Mouse (Mus musculus): ENCODE measurements around the gene Nxpe4. TPM values are rescaled to one million over a fixed set of nuclear protein-coding genes. Genes with fewer than 3 reads are reported as not detected.

Gene Nxpe4
- polyA plus RNA-seq, 1 experiment from 2014 or later = 8.3 TPM

DNA sequence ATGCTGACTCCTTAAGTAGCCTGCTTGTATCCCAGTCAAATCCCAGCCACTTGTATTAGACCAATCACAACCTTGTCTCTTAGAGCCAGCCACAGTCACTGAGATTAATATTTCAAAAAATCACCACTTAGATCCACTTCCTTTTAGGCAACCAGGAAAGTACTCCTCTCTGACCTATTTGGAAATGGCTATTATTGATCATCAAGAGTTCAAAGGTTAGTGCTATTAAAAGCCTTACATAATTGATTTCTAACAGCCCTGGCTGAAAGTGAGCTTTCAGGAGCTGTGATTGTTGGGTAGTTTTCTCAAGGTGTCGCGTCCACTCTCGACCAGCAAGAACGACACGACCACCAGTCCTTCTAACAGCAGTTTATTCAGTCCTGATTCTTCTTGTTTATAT lies 149.4 kb downstream of the Nxpe4 start:
- Histone ChIP-seq H3K9me3 (ENCODE audit: control insufficient read depth, low read depth, low read length) (no peaks in the 10 kb centered on the region), H3K4me2 (replicated peaks; ENCODE audit: low read depth, low read length) (no peak overlapping the region), H3K27me3 (ENCODE audit: control insufficient read depth, insufficient read depth, low read length) (no peaks in the 10 kb centered on the region), H3K27ac (ENCODE audit: low read length) (no peak overlapping the region), H3K9ac (replicated peaks; ENCODE audit: low read depth, low read length) (no peak overlapping the region), H3K4me3 (ENCODE audit: low read depth, low read length) (no peak overlapping the region), H3K36me3 (ENCODE audit: control insufficient read depth, insufficient read depth, low read length) (no peaks in the 10 kb centered on the region), H3K4me1 (ENCODE audit: control insufficient read depth, insufficient read depth, low read length) (no peaks in the 10 kb centered on the region)
- WGBS = 52% methylated on average over 5 of the region's 5 CpGs
- ATAC-seq (ENCODE audit: insufficient number of reproducible peaks, insufficient read depth, low FRiP score, low read depth) = no peak

DNA sequence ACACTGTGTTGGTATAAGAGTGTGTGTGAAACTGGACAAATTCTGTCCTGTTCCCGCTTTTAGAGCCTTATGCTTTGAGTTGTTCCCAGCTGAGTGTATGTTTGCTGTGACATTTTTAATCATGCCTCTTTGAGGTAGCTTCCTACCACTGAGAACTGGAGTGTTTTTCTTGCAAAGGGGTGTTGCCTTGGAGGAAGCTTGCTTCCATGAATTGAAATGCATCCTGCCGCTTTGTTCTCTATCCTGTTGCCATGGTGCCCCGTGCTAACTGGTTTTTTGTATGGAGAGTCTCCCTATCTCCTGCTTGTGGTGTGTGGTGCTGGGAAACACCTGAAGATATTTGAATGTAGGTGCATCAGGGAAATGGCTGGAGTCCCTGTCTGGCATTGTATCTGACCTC lies 152.4 kb downstream of the Nxpe4 start:
- Histone ChIP-seq H3K36me3 (ENCODE audit: control insufficient read depth, insufficient read depth, low read length) (no peaks in the 10 kb centered on the region), H3K27me3 (ENCODE audit: control insufficient read depth, insufficient read depth, low read length) (no peaks in the 10 kb centered on the region), H3K4me2 (replicated peaks; ENCODE audit: low read depth, low read length) (no peak overlapping the region), H3K9me3 (ENCODE audit: control insufficient read depth, low read depth, low read length) (no peaks in the 10 kb centered on the region), H3K27ac (ENCODE audit: low read length) (no peak overlapping the region), H3K4me3 (ENCODE audit: low read depth, low read length) (no peak overlapping the region), H3K9ac (replicated peaks; ENCODE audit: low read depth, low read length) (no peak overlapping the region), H3K4me1 (ENCODE audit: control insufficient read depth, insufficient read depth, low read length) (no peaks in the 10 kb centered on the region)
- 53% methylated on average over 3 of the region's 3 CpGs for WGBS
- no peak for ATAC-seq (ENCODE audit: insufficient number of reproducible peaks, insufficient read depth, low FRiP score, low read depth)

GRCm38 (mm10) chr9:48315825-48316224 lies 154.0 kb downstream of the Nxpe4 start:
- H3K27me3 ChIP-seq (ENCODE audit: control insufficient read depth, insufficient read depth, low read length) = no peaks in the 10 kb centered on the region
- no peaks in the 10 kb centered on the region for H3K4me1 ChIP-seq (ENCODE audit: control insufficient read depth, insufficient read depth, low read length)
- no peak overlapping the region for H3K4me2 ChIP-seq (replicated peaks; ENCODE audit: low read depth, low read length)
- H3K9me3 ChIP-seq (ENCODE audit: control insufficient read depth, low read depth, low read length) = no peaks in the 10 kb centered on the region
- ATAC-seq (ENCODE audit: insufficient number of reproducible peaks, insufficient read depth, low FRiP score, low read depth) = no peak
- no peak overlapping the region for H3K9ac ChIP-seq (replicated peaks; ENCODE audit: low read depth, low read length)
- H3K4me3 ChIP-seq (ENCODE audit: low read depth, low read length) = no peak overlapping the region
- H3K27ac ChIP-seq (ENCODE audit: low read length) = no peak overlapping the region
- WGBS = 73% methylated on average over 1 of the region's 1 CpGs
- no peaks in the 10 kb centered on the region for H3K36me3 ChIP-seq (ENCODE audit: control insufficient read depth, insufficient read depth, low read length)

- Histone ChIP-seq H3K9ac (replicated peaks; ENCODE audit: low read depth, low read length) (no peak overlapping the region), H3K9me3 (ENCODE audit: control insufficient read depth, low read depth, low read length) (no peaks in the 10 kb centered on the region), H3K36me3 (ENCODE audit: control insufficient read depth, insufficient read depth, low read length) (no peaks in the 10 kb centered on the region), H3K27ac (ENCODE audit: low read length) (no peak overlapping the region), H3K4me2 (replicated peaks; ENCODE audit: low read depth, low read length) (no peak overlapping the region), H3K4me1 (ENCODE audit: control insufficient read depth, insufficient read depth, low read length) (no peaks in the 10 kb centered on the region), H3K4me3 (ENCODE audit: low read depth, low read length) (no peak overlapping the region), H3K27me3 (ENCODE audit: control insufficient read depth, insufficient read depth, low read length) (no peaks in the 10 kb centered on the region)
- ATAC-seq (ENCODE audit: insufficient number of reproducible peaks, insufficient read depth, low FRiP score, low read depth) = no peak
- 88% methylated on average over 9 of the region's 9 CpGs for WGBS
Measured at GRCm38 (mm10) chr9:48326338-48326737, 164.5 kb downstream of the Nxpe4 start.

GRCm38 (mm10) chr9:48329597-48329996 lies 167.8 kb downstream of the Nxpe4 start:
- no peak overlapping the region for H3K27ac ChIP-seq (ENCODE audit: low read length)
- H3K4me1 ChIP-seq (ENCODE audit: control insufficient read depth, insufficient read depth, low read length) = no peaks in the 10 kb centered on the region
- H3K9me3 ChIP-seq (ENCODE audit: control insufficient read depth, low read depth, low read length) = no peaks in the 10 kb centered on the region
- H3K4me3 ChIP-seq (ENCODE audit: low read depth, low read length) = no peak overlapping the region
- 81% methylated on average over 7 of the region's 7 CpGs for WGBS
- no peak for ATAC-seq (ENCODE audit: insufficient number of reproducible peaks, insufficient read depth, low FRiP score, low read depth)
- no peaks in the 10 kb centered on the region for H3K36me3 ChIP-seq (ENCODE audit: control insufficient read depth, insufficient read depth, low read length)
- H3K27me3 ChIP-seq (ENCODE audit: control insufficient read depth, insufficient read depth, low read length) = no peaks in the 10 kb centered on the region
- no peak overlapping the region for H3K9ac ChIP-seq (replicated peaks; ENCODE audit: low read depth, low read length)
- H3K4me2 ChIP-seq (replicated peaks; ENCODE audit: low read depth, low read length) = no peak overlapping the region

DNA sequence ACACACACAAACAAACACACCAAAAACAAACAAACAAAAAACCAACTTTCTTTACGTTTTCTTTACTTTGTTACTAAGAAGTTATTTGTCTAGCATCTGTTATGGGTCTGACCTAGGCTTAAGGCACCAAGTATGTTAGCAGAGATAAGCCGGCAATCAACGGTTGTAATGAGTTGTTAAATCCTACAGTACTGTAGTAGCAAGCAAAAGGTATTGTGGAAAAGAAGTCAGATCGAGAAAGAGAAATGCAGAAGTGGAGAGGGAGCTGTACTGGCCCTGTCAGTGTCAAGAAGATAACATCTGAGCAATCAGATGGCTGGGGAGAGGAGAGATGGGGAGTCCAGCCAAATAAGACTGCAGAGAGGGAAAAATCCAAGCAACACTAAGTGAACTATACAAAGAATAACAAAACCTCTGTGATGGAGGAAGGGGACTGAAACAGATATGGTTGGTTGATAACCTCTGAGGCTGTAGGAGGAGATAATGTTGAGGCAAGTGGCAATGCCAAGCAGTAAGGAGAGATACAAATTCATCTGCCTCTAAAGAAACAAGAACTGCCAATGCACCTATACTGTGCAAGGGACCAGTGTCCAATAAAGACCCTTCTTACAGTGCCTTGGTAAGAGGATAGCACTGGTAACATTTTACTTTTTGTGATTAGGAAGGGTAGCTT lies 177.1 kb downstream of the Nxpe4 start:
- WGBS = 59% methylated on average over 4 of the region's 4 CpGs
- Histone ChIP-seq H3K4me3 (ENCODE audit: low read depth, low read length) (no peak overlapping the region), H3K36me3 (ENCODE audit: control insufficient read depth, insufficient read depth, low read length) (no peaks in the 10 kb centered on the region)

DNA sequence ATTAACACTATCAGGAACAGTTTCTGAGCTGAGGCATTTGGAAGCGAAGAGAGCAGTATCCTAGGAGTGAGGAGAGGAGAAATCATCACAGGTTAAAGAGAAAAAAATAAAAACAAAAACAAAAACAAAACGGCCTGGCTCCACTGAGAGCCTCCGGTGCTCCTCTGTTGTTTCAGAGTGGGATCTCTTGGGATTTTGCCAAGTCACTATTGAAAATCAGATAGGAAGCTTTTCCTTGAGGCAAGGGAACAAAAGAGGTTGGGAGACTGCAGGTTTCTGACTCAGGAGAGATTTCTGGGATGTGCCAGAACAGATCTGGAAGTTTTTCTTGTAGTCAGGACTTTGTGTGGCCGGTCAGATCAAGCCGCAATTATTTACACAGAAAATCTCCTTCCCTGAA lies 177.7 kb downstream of the Nxpe4 start:
- Histone ChIP-seq H3K9me3 (ENCODE audit: control insufficient read depth, low read depth, low read length) (no peaks in the 10 kb centered on the region), H3K9ac (replicated peaks; ENCODE audit: low read depth, low read length) (no peak overlapping the region), H3K4me2 (replicated peaks; ENCODE audit: low read depth, low read length) (no peak overlapping the region), H3K27me3 (ENCODE audit: control insufficient read depth, insufficient read depth, low read length) (no peaks in the 10 kb centered on the region), H3K36me3 (ENCODE audit: control insufficient read depth, insufficient read depth, low read length) (no peaks in the 10 kb centered on the region), H3K27ac (ENCODE audit: low read length) (no peak overlapping the region), H3K4me1 (ENCODE audit: control insufficient read depth, insufficient read depth, low read length) (no peaks in the 10 kb centered on the region), H3K4me3 (ENCODE audit: low read depth, low read length) (no peak overlapping the region)
- 63% methylated on average over 5 of the region's 5 CpGs for WGBS
- ATAC-seq (ENCODE audit: insufficient number of reproducible peaks, insufficient read depth, low FRiP score, low read depth) = no peak

More for the DNA sequence above, 177.1 kb downstream of the Nxpe4 start:
- no peak overlapping the region for H3K27ac ChIP-seq (ENCODE audit: low read length)
- ATAC-seq (ENCODE audit: insufficient number of reproducible peaks, insufficient read depth, low FRiP score, low read depth) = no peak
- H3K27me3 ChIP-seq (ENCODE audit: control insufficient read depth, insufficient read depth, low read length) = no peaks in the 10 kb centered on the region
- no peak overlapping the region for H3K9ac ChIP-seq (replicated peaks; ENCODE audit: low read depth, low read length)
- H3K9me3 ChIP-seq (ENCODE audit: control insufficient read depth, low read depth, low read length) = no peaks in the 10 kb centered on the region
- no peak overlapping the region for H3K4me2 ChIP-seq (replicated peaks; ENCODE audit: low read depth, low read length)
- no peaks in the 10 kb centered on the region for H3K4me1 ChIP-seq (ENCODE audit: control insufficient read depth, insufficient read depth, low read length)

DNA sequence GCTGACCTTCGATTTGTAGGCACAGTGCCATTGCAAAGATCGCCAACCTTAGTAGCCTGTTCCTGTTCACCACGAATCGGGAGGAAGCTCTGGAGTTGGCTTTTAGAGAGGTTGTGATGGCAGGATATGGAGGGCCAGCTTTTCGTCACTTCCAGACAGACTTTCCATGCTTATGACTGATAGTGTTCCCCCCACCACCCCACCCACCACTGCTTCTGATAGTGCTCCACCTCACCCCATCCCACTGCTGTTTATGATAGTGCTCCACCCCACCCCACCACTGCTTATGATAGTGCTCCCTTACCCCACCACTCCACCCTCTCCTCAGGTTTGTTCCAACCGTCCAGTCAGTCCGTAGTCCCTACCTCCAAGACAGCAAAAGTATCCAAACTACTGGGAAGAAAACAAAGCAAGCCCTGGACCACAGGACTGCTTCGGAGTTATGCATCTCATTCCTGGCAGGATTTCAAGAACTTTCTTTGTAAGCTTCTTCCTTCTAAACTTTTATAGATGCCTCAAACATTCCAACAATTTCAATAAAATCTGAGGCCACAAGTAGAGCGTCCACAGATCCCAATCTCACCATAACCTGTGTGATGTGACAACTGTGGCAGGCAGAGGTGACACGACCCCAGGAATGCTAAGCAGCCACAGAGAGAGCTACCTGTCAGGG lies 179.0 kb downstream of the Nxpe4 start:
- Histone ChIP-seq H3K4me3 (ENCODE audit: low read depth, low read length) (no peak overlapping the region), H3K27ac (ENCODE audit: low read length) (no peak overlapping the region), H3K4me1 (ENCODE audit: control insufficient read depth, insufficient read depth, low read length) (no peaks in the 10 kb centered on the region), H3K36me3 (ENCODE audit: control insufficient read depth, insufficient read depth, low read length) (no peaks in the 10 kb centered on the region), H3K9me3 (ENCODE audit: control insufficient read depth, low read depth, low read length) (no peaks in the 10 kb centered on the region), H3K9ac (replicated peaks; ENCODE audit: low read depth, low read length) (no peak overlapping the region), H3K27me3 (ENCODE audit: control insufficient read depth, insufficient read depth, low read length) (no peaks in the 10 kb centered on the region), H3K4me2 (replicated peaks; ENCODE audit: low read depth, low read length) (no peak overlapping the region)
- peak; percentile 56; the same call in 1 of the 2 replicates for ATAC-seq (ENCODE audit: insufficient number of reproducible peaks, insufficient read depth, low FRiP score, low read depth)
- 81% methylated on average over 10 of the region's 10 CpGs for WGBS
